Mouse (Mus musculus) kidney, adult 2 months (tissue): ENCODE measurements around the gene Ak2. TPM values are rescaled to one million over a fixed set of nuclear protein-coding genes. Genes with fewer than 3 reads are reported as not detected.

Experiments used
- DNase-seq: peaks from one replicate; pipeline ENCODE4 v3.0.0; 2021
- H3K27ac ChIP-seq: fragments of 200-500 bp; 2 replicates; pipeline ENCODE4 v1.5.1; 2012; ENCODE audit warnings: low read depth, low read length, control low read depth, inconsistent platforms; ENCODE audit not compliant: insufficient read depth
- H3K27me3 ChIP-seq: fragments of 200-500 bp; replicated peaks from 2 replicates; pipeline ENCODE4 v1.6.1; 2012; ENCODE audit warnings: mild to moderate bottlenecking, moderate library complexity, low read length, inconsistent platforms; ENCODE audit not compliant: control insufficient read depth, insufficient read depth
- H3K36me3 ChIP-seq: fragments of 200-500 bp; 2 replicates; pipeline ENCODE4 v1.6.1; 2012; ENCODE audit warnings: mild to moderate bottlenecking, moderate library complexity, low read length, inconsistent platforms; ENCODE audit not compliant: control insufficient read depth, insufficient read depth
- H3K4me1 ChIP-seq: fragments of 200-500 bp; 2 replicates; pipeline ENCODE4 v1.6.1; 2011; ENCODE audit warnings: low read length; ENCODE audit not compliant: control insufficient read depth, insufficient read depth
- H3K4me3 ChIP-seq: fragments of 200-500 bp; 2 replicates; pipeline ENCODE4 v1.5.1; 2011; ENCODE audit warnings: mild to moderate bottlenecking, low read depth, low read length, control low read depth; ENCODE audit not compliant: insufficient read depth
- CTCF ChIP-seq: fragments of 200-500 bp; conservative IDR thresholded peaks from 2 replicates; pipeline ENCODE4 v1.5.1; 2011; ENCODE audit warnings: low read depth, mild to moderate bottlenecking, control low read depth, low read length, moderate library complexity, mixed read lengths; ENCODE audit not compliant: insufficient read depth, insufficient read length
- POLR2A ChIP-seq: fragments of 200-500 bp; IDR thresholded peaks from one replicate; pipeline ENCODE4 v1.6.1; 2011; ENCODE audit warnings: low read depth, low read length, control low read depth
- WGBS: fragments of 180-500 bp; shearing (Covaris S2); methylation state at CpG from one replicate; pipeline ENCODE4 v1.1.7; 2018; 5-methylcytosine and 5-hydroxymethylcytosine counted together
- polyA plus RNA-seq: library from polyadenylated mRNA; depleted of rRNA; stranded (reverse); fragments of >200 nt; gene quantifications from 2 replicates; pipeline ENCODE4 v1.2.3, GENCODE M21; 2012

The Ak2 gene
- polyA plus RNA-seq, 1 experiment = 110 TPM

GRCm38 (mm10) chr4:129031408-129031965 lies 39.7 kb downstream of the Ak2 start:
- H3K4me1 ChIP-seq = peaks cover 10% of the 10 kb centered on the region
- WGBS = 93% methylated on average over 8 of the region's 8 CpGs
- no peak for DNase-seq
- no peak overlapping the region for H3K4me3 ChIP-seq
- H3K27ac ChIP-seq = no peak overlapping the region
- TF ChIP-seq CTCF (no peak), POLR2A (no peak)
- H3K27me3 ChIP-seq = no peaks in the 10 kb centered on the region
- H3K36me3 ChIP-seq = no peaks in the 10 kb centered on the region

- 66% methylated on average over 11 of the region's 11 CpGs for WGBS
- DNase-seq = no peak
- Histone ChIP-seq H3K27me3 (no peaks in the 10 kb centered on the region), H3K27ac (peak overlapping the region; percentile 43; the same call in 1 of the 2 replicates), H3K36me3 (no peaks in the 10 kb centered on the region), H3K4me3 (no peak overlapping the region), H3K4me1 (peaks cover 10% of the 10 kb centered on the region)
- no peak for TF ChIP-seq POLR2A
- TF ChIP-seq CTCF = no peak
These were observed 40.6 kb downstream of the Ak2 start for GRCm38 (mm10) chr4:129032133-129032962.

DNA sequence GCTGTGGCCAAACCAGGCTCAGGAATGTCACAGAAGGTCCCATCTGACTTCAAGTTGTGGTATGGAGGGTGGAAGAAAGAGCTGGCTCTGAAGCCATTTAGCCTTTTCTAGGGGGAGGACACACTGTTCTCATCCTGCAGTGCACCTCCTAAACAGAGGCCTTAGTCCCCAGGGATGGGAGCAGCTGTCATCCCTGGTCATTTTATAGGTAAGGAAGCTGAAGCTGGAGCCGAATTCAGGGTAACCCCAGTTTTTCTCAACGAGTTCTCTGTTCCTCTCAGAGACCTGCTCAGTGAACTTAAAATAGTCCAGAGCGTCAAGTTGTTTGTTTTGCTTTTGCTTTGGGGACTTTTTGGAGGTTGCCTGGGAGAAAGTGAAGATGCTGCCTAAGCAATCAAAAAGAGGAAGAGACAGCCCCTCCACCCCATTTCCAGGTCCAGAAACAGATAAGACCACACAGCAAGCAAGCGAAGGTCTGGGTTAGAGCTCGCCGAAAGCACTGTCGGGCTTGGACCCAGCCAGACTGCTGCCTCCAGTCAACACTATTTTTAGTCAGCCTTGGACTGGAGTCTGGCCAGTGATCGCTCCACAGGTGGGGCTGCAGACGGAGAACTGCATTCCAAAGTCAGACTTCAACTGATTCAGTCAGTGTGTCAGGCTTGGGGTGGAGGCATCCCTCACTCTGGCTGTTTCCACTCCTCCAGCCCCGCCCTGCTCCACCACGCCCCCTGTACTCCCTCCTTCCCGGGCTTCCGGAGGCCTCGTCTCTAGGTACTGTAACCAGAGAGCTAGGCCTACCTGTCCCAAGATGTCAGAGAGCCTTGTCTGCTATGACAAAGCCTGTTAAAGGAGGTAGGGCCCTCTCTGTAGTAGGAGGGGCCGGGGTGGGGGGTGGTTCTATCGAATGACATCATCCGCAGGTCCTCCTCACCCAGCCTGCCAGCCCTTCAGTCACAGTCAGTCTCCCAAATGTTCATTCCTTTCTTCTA lies 41.5 kb downstream of the Ak2 start:
- Histone ChIP-seq H3K27me3 (no peaks in the 10 kb centered on the region), H3K36me3 (no peaks in the 10 kb centered on the region), H3K27ac (peak overlapping the region; percentile 43; the same call in 1 of the 2 replicates), H3K4me3 (no peak overlapping the region), H3K4me1 (peaks cover 10% of the 10 kb centered on the region)
- 16% methylated on average over 17 of the region's 17 CpGs for WGBS
- peak; percentile 90 for DNase-seq
- TF ChIP-seq POLR2A = peak; percentile 9
- no peak for TF ChIP-seq CTCF

- H3K27ac ChIP-seq = no peak overlapping the region
- no peaks in the 10 kb centered on the region for H3K36me3 ChIP-seq
- H3K4me3 ChIP-seq = no peak overlapping the region
- TF ChIP-seq POLR2A (no peak), CTCF (no peak)
- WGBS = 92% methylated on average over 3 of the region's 3 CpGs
- H3K4me1 ChIP-seq = peaks cover 10% of the 10 kb centered on the region
- DNase-seq = no peak
- no peaks in the 10 kb centered on the region for H3K27me3 ChIP-seq
These were observed 42.5 kb downstream of the Ak2 start for GRCm38 (mm10) chr4:129034224-129034623.

- peak; percentile 92 for DNase-seq
- Histone ChIP-seq H3K27ac (peak overlapping the region; percentile 42; the same call in 1 of the 2 replicates), H3K4me1 (peaks cover 10% of the 10 kb centered on the region), H3K4me3 (no peak overlapping the region), H3K27me3 (no peaks in the 10 kb centered on the region), H3K36me3 (no peaks in the 10 kb centered on the region)
- TF ChIP-seq POLR2A = no peak
- TF ChIP-seq CTCF = no peak
- WGBS = 38% methylated on average over 13 of the region's 13 CpGs
These were observed 43.2 kb downstream of the Ak2 start for GRCm38 (mm10) chr4:129034706-129035660.

DNA sequence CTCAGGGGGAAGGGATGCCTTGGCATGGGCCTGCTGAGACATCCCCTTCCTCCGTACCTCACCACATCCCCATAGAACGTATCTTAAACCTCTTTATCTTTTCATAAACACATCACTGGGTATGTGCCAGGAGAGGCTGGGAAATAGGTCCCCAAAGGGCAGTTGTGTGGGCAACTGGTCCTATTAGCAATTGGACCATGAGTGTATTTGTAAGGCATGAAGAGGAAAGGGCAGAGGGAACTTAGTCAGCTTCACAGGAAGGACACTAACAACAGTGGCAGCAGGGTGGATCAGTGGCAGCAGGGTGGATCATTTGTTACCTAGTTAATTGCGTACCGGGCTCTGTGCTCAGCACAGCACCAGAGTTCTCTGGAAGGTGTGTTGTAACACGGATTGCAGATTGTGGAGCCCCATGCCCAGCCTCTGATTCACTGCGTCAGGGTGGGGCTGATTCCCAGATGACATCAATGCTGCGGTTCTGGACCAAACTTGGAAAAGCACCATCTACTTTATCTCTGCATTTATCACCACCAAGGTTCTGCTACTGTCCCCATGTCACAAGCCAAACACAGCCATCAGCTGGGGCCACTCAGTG lies 44.2 kb downstream of the Ak2 start:
- TF ChIP-seq POLR2A = no peak
- no peak for TF ChIP-seq CTCF
- no peak for DNase-seq
- 80% methylated on average over 7 of the region's 7 CpGs for WGBS
- Histone ChIP-seq H3K4me3 (no peak overlapping the region), H3K36me3 (no peaks in the 10 kb centered on the region), H3K27me3 (no peaks in the 10 kb centered on the region), H3K4me1 (peaks cover 10% of the 10 kb centered on the region), H3K27ac (no peak overlapping the region)
